Mouse (Mus musculus) heart, embryonic 16.5 days (tissue): ENCODE data around the gene Tdrd5. TPM values are rescaled to one million over a fixed set of nuclear protein-coding genes. Genes with fewer than 3 reads are reported as not detected.

Source experiments
- ATAC-seq: fragments of 200-750 bp; cut with Nextera tagmentation; replicated peaks from 2 replicates; pipeline ENCODE4 v1.8.0; 2017; ENCODE audit warnings: moderate number of reproducible peaks; ENCODE audit not compliant: insufficient read depth, low FRiP score; ENCODE audit errors: extremely low read depth
- H3K27ac ChIP-seq: fragments of 300-500 bp; sonication (generic); 2 replicates; pipeline ENCODE4 v1.5.1; 2014; ENCODE audit warnings: mild to moderate bottlenecking, low read length, control low read depth, moderate library complexity
- H3K27me3 ChIP-seq: fragments of 300-500 bp; sonication (generic); 2 replicates; pipeline ENCODE4 v1.6.1; 2014; ENCODE audit warnings: low read length, mixed read lengths; ENCODE audit not compliant: control insufficient read depth, insufficient read depth
- H3K36me3 ChIP-seq: fragments of 300-500 bp; sonication (generic); 2 replicates; pipeline ENCODE4 v1.6.1; 2014; ENCODE audit not compliant: control insufficient read depth, insufficient read depth
- H3K4me1 ChIP-seq: fragments of 300-500 bp; sonication (generic); 2 replicates; pipeline ENCODE4 v1.6.1; 2014; ENCODE audit warnings: low read length, mixed read lengths; ENCODE audit not compliant: control insufficient read depth, insufficient read depth
- H3K4me2 ChIP-seq: fragments of 300-500 bp; sonication (generic); 2 replicates; pipeline ENCODE4 v1.6.1; 2014; ENCODE audit warnings: low read depth, mild to moderate bottlenecking, control low read depth, low read length
- H3K4me3 ChIP-seq: fragments of 300-500 bp; sonication (generic); 2 replicates; pipeline ENCODE4 v1.5.1; 2014; ENCODE audit warnings: mild to moderate bottlenecking, control low read depth, low read length
- H3K9ac ChIP-seq: fragments of 300-500 bp; sonication (generic); 2 replicates; pipeline ENCODE4 v1.6.1; 2014; ENCODE audit warnings: low read length, control low read depth
- H3K9me3 ChIP-seq: fragments of 300-500 bp; sonication (generic); replicated peaks from 2 replicates; pipeline ENCODE4 v1.6.1; 2016; ENCODE audit warnings: low read length; ENCODE audit not compliant: control insufficient read depth
- WGBS: fragments of 180-500 bp; shearing (Covaris S2); extraction: QIAGEN DNeasy Blood & Tissue Kit; methylation state at CpG from one replicate; pipeline ENCODE4 v1.1.7; 2014; 5-methylcytosine and 5-hydroxymethylcytosine counted together
- polyA plus RNA-seq: library from polyadenylated mRNA; unstranded; fragments of >200 nt; fragmentation: Nextera tagmentation; extraction: Ambion mirVana; gene quantifications from 2 replicates; pipeline ENCODE4 v1.2.1, GENCODE M21; 2015

Gene Tdrd5
- polyA plus RNA-seq, 1 experiment from 2014 or later: 0.88 TPM

DNA sequence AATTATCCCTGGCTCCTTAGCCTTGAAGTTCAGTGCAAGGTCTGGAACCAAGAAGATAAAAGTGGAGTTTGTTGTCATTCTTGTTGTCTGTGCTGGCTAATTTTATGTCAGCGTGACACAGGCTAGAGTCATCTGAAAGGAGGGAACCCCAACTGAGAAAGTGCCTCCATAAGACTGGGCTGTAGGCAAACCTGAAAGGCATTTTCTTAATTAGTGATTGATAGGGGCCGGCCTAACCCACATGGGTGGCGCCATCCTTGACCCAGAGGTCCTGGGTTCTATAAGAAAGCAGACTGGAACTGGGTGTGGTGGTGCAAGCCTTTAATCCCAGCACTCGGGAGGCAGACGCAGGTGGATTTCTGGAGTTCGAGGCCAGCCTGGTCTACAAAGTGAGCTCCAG is 72.3 kb downstream of the Tdrd5 start:
- Histone ChIP-seq H3K4me2 (no peak overlapping the region), H3K27ac (peak overlapping the region; percentile 37; the same call in 1 of the 2 replicates), H3K27me3 (no peaks in the 10 kb centered on the region), H3K4me1 (peaks cover 8% of the 10 kb centered on the region), H3K4me3 (no peak overlapping the region), H3K36me3 (no peaks in the 10 kb centered on the region), H3K9me3 (no peaks in the 10 kb centered on the region), H3K9ac (no peak overlapping the region)
- ATAC-seq: no peak
- 89% methylated on average over 6 of the region's 6 CpGs for WGBS

DNA sequence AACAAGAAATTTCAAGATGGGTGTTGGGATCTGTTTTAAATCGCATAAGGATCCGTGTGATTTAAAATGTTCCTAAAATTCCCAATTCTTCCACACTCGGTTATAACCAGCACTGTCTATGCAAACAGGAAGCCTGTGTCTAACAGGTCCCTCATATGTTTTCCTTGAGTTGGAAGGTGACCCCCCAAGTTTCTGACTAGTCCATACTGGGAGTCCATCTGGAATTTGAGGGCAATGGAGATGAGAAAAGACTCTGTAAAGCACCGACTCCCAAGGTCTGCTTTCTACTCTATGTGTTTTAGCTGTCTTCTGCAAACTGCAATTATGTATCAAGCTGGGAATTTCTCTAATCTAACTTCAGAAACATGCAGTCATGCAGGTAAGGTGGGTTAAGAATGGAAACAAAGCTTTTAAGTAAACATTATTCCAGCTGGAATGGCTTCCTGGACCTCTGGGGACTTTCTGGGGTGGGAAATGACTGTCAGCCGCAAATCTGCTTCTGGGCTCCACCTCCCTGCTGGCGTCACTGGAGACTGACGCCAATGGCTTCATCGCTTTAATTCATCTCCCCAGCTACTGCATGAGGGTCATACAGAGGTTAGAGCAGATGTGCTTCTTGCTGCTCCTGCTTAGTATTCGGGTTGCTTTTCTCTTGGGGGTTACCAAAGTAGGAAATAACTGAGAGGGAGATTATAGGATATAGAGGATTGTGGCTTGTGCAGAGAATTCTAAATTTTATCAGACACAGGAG is 73.0 kb downstream of the Tdrd5 start:
- H3K4me3 ChIP-seq: no peak overlapping the region
- ATAC-seq: peak; percentile 58; the same call in 1 of the 2 replicates
- peak overlapping the region; percentile 33; the same call in 1 of the 2 replicates for H3K4me2 ChIP-seq
- H3K27ac ChIP-seq: peak overlapping the region; percentile 66
- 30% methylated on average over 9 of the region's 9 CpGs for WGBS
- no peaks in the 10 kb centered on the region for H3K27me3 ChIP-seq
- H3K9ac ChIP-seq: peak overlapping the region; percentile 10; the same call in 1 of the 2 replicates
- no peaks in the 10 kb centered on the region for H3K36me3 ChIP-seq
- peaks cover 8% of the 10 kb centered on the region for H3K4me1 ChIP-seq
- no peaks in the 10 kb centered on the region for H3K9me3 ChIP-seq

DNA sequence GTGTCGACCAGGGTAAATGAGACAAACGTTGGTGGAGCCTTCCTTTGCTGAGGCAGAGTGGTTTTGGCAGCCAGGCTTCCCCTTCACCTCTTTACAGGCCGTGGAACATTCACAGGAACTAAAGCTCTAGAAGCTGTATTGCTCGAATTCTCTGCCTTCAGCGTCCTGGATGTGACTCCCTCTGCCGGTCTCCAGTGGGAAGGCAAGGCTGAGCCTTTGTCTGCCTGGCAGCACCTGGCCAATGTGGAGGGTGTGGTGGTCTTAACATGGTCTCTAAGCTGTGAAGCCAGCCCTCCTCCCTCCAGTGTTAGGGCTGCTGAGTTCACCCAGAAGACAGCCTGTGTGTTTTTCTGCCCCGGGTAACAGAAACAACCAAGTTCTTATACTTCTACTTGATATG is 74.0 kb downstream of the Tdrd5 start:
- Histone ChIP-seq H3K4me3 (no peak overlapping the region), H3K9me3 (no peaks in the 10 kb centered on the region), H3K4me1 (peaks cover 8% of the 10 kb centered on the region), H3K4me2 (no peak overlapping the region), H3K9ac (no peak overlapping the region), H3K27ac (no peak overlapping the region), H3K36me3 (no peaks in the 10 kb centered on the region), H3K27me3 (no peaks in the 10 kb centered on the region)
- ATAC-seq: peak; percentile 37; the same call in 1 of the 2 replicates
- 22% methylated on average over 7 of the region's 7 CpGs for WGBS

GRCm38 (mm10) chr1:156228728-156229127 is 74.7 kb downstream of the Tdrd5 start:
- Histone ChIP-seq H3K36me3 (no peaks in the 10 kb centered on the region), H3K27me3 (no peaks in the 10 kb centered on the region), H3K27ac (no peak overlapping the region), H3K9ac (no peak overlapping the region), H3K4me3 (no peak overlapping the region), H3K4me2 (no peak overlapping the region), H3K9me3 (no peaks in the 10 kb centered on the region), H3K4me1 (peaks cover 8% of the 10 kb centered on the region)
- ATAC-seq: no peak
- WGBS: 74% methylated on average over 4 of the region's 4 CpGs

GRCm38 (mm10) chr1:156226903-156227302 is 76.6 kb downstream of the Tdrd5 start:
- WGBS: 48% methylated on average over 5 of the region's 5 CpGs
- H3K4me3 ChIP-seq: no peak overlapping the region
- no peaks in the 10 kb centered on the region for H3K27me3 ChIP-seq
- no peaks in the 10 kb centered on the region for H3K9me3 ChIP-seq
- H3K27ac ChIP-seq: no peak overlapping the region
- peaks cover 22% of the 10 kb centered on the region for H3K4me1 ChIP-seq
- no peaks in the 10 kb centered on the region for H3K36me3 ChIP-seq
- no peak for ATAC-seq
- no peak overlapping the region for H3K9ac ChIP-seq
- H3K4me2 ChIP-seq: no peak overlapping the region

GRCm38 (mm10) chr1:156222205-156223000 is 81.1 kb downstream of the Tdrd5 start:
- Histone ChIP-seq H3K36me3 (no peaks in the 10 kb centered on the region), H3K4me1 (peaks cover 33% of the 10 kb centered on the region), H3K4me2 (peak overlapping the region; percentile 20; the same call in 1 of the 2 replicates), H3K9ac (no peak overlapping the region), H3K4me3 (no peak overlapping the region), H3K9me3 (no peaks in the 10 kb centered on the region), H3K27ac (peak overlapping the region; percentile 79), H3K27me3 (no peaks in the 10 kb centered on the region)
- 38% methylated on average over 13 of the region's 13 CpGs for WGBS
- ATAC-seq: peak; percentile 88

- WGBS: 80% methylated on average over 2 of the region's 2 CpGs
- ATAC-seq: no peak
- Histone ChIP-seq H3K4me2 (no peak overlapping the region), H3K4me3 (no peak overlapping the region), H3K9me3 (no peaks in the 10 kb centered on the region), H3K36me3 (no peaks in the 10 kb centered on the region), H3K27ac (no peak overlapping the region), H3K27me3 (no peaks in the 10 kb centered on the region), H3K4me1 (peaks cover 35% of the 10 kb centered on the region), H3K9ac (no peak overlapping the region)
These were observed 82.1 kb downstream of the Tdrd5 start for GRCm38 (mm10) chr1:156221327-156221726.

GRCm38 (mm10) chr1:156218573-156218972 is 84.9 kb downstream of the Tdrd5 start:
- ATAC-seq: no peak
- no peaks in the 10 kb centered on the region for H3K27me3 ChIP-seq
- H3K27ac ChIP-seq: peak overlapping the region; percentile 77
- H3K4me3 ChIP-seq: no peak overlapping the region
- peaks cover 35% of the 10 kb centered on the region for H3K4me1 ChIP-seq
- no peak overlapping the region for H3K4me2 ChIP-seq
- WGBS: 47% methylated on average over 2 of the region's 2 CpGs
- H3K9ac ChIP-seq: no peak overlapping the region
- no peaks in the 10 kb centered on the region for H3K9me3 ChIP-seq
- H3K36me3 ChIP-seq: no peaks in the 10 kb centered on the region

GRCm38 (mm10) chr1:156217941-156218340 is 85.5 kb downstream of the Tdrd5 start:
- Histone ChIP-seq H3K4me3 (no peak overlapping the region), H3K36me3 (no peaks in the 10 kb centered on the region), H3K9me3 (no peaks in the 10 kb centered on the region), H3K27me3 (no peaks in the 10 kb centered on the region), H3K4me1 (peaks cover 34% of the 10 kb centered on the region), H3K4me2 (peak overlapping the region; percentile 26; the same call in 1 of the 2 replicates), H3K27ac (peak overlapping the region; percentile 77), H3K9ac (peak overlapping the region; percentile 0; the same call in 1 of the 2 replicates)
- peak; percentile 43 for ATAC-seq
- WGBS: 25% methylated on average over 8 of the region's 8 CpGs
